Mouse (Mus musculus) telencephalon, adult 2 months (tissue): ENCODE data around the gene Hpgd.
"Not testable (repeated sequence)": the region's sequence is repeated elsewhere in the genome, so short reads cannot be mapped to it uniquely, and the experiment has no call there.

Source experiments
- DNase-seq: peaks from one replicate; pipeline ENCODE4 v3.0.0-alpha.2; 2011; ENCODE audit warnings: low read depth, low spot score

The Hpgd gene

DNA sequence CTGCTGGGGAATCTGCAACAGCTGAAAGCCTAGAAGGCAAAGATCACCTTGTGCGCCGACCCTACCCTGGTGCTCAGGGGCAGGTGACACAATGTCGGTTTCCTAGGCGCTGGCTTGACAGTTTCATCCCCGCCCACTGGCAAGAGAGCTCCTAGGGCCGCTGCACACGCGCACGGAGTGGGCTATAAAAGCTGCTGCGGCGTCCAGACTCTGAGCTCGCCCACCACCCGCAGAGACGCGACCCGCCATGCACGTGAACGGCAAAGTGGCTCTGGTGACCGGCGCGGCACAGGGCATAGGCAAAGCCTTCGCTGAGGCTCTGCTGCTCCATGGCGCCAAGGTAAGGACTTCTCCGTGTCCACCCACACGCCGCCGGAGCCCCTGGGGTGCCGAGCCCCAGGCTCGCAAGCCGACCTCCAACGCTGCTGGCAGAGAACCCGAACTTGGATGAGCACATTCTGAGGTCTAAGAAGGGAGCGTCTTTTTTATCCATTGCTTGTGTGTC is at the start of gene Hpgd:
Gene Hpgd (plus strand): TSS at position 213 of the 505 bp plus-strand sequence.
- DNase-seq: no peak

DNA sequence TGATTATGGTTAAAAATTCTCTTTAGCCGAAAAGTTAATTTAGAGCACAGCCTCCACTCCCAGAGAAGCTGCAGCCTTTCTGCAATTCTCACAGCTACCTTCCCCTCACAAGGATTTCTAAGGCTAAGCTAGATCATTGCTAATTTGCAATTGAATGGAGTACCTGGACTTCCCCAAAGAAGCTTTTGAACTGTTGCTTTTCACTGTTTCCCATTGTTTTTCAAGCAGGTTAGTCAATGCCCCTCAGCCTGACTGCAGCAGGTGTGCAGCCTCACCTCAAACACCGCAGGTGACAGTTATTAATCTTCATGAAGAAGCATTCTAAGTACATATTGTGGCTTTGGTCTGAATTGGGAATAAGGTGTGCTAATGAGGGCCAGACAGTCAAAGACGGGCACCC is 42.7 kb upstream of the Hpgd start:
- not testable (repeated sequence) for DNase-seq

DNA sequence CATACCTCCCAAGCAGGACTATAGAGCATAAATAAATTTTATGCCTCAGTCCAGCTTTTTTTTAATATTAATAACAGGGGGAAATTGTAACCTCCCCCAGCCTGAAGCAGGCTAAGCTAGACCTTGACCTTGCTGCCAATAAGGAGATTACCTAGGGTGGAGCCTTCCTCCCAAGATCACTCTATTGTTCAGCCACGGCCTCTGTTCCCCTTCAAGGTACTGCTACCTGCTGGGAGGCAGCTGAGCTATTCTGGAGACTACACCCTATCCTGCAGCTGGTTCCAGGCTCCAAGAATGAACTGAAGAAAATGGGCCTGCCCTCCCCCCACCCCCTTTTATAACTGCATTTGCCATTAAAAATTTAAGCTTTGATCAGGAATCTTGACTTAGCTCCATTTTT is 42.1 kb upstream of the Hpgd start:
- DNase-seq: no peak

DNA sequence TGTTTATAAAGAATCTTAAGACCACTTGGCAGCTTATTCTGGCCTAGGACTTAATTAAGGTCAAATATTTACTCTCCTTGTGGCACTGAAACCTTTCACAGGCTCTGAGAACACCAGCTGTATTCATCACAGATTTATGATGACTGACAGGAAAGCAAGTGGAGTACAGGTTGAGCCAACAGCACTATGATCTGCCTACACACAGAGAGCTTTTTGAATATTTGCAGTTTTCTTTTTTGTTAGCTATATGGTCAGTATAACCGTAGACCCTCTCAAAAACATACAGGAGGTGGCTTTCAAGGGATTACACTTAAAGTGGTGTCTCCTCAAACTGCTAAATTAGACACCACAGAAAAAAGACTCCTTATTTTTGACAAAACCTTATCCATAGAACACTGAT is 33.2 kb upstream of the Hpgd start:
- DNase-seq: no peak

DNA sequence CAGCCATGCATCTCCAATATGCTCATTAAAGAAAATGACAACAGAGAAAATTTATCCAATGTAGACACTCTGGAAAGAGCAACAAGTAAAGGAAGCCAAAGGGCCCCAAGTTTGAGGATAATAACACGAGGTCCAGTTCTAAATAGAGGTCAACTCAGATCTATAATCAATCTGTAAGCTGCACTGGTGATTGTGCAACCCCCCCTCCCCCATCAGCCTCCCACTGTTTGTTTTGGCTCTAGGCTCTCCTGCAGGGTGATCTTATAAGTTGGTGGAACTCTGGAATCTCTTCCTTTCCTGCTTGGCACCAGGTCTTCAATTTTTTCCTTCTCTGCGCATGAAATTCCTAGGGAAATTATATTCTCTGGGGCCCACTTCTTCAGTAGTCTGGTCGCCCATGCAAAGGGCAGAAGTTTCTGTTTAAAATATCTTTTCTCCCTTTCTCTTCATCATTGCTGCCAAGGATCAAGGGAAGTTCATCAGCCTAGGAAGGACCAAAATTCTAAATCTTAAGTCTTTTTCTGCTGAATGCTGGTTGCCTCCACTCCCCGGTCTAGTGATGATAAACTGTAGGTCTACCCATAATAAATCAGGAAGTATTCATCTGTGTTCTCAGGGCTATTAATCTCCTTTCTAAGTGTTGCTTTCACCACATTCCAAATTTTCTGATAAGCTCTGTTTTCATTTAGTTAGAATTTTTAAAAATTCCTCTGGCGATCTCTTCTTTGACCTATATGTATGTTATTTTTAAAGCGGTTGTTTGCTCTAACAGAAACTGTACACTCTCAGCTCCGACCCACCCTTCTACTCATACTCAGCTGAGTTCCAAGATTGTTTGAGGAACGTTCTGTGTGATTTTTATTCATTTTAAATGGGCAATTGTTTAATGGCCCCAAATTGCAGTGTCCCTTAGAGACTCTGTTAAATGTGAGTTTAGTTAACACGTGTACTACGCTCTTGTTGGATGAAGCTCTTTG is 24.4 kb upstream of the Hpgd start:
- no peak for DNase-seq

DNA sequence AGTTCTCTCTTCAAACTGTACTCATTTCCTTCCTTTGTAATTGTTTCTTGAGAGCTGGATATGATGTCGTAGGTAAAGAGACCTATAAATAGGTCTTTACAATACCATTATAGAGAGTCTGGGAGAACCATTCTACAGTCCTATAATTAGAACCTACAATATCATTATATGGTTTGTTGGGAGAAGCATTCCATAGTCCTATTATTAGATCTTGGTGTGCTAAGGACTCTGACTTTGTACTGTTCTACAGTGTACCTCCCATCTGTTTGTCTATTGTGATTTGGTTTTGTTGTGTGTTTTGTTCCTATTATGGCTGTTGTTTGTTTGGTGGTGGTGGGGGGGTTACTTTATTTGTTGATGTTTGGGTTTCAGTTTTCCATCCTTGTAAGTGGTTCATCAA is 21.5 kb upstream of the Hpgd start:
- no peak for DNase-seq

DNA sequence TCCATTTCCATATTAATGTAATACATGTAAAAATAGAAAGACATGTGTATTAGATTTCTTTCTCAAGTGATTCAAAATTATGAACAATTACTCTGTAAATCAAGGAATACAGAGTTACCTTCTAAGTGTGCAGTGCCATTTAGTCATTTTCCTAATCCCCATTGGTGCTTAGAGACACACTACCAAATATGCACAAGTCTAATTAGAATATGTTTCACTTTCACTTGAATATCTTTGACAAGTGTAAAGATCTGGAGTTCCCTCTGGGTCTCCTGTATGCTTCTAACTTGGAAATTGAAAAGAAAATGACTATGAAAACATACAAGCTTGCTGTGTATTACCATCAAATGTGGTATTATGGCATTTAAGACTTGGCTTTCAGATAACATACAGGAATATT is 19.1 kb upstream of the Hpgd start:
- DNase-seq: no peak

DNA sequence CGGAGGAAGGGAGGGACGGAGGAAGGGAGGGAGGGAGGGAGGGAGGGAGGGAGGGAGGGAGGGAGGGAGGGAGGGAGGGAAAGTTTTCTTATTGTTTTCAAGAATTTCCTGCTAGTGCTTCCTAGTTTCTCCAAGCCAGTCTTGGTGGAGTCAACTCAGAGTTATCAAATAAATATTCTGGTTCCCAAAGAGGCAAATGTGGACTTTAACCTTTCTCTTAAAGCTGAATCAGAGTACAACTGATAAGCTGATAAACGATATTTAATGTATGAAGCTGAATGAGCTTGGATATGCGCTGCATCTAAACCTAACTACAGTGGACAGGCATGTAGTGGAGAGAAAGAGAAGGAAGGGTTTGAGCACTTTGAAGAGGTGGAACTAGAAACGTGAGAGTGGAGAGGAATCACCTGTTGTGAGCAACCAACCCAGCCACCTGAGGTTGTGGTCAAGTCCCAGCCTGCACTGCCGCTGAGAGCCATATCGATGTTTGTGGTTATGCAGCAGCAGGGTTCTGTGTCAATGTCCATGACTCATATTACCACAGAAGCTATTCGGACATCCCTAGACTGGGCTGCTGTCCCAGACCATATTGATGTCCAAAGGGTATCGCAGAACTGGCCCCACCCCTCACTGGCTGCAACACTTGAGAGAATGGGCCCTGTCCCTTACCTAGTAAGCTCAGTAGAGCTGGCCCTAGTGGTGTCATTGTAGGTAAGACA is 16.4 kb upstream of the Hpgd start:
- no peak for DNase-seq

DNA sequence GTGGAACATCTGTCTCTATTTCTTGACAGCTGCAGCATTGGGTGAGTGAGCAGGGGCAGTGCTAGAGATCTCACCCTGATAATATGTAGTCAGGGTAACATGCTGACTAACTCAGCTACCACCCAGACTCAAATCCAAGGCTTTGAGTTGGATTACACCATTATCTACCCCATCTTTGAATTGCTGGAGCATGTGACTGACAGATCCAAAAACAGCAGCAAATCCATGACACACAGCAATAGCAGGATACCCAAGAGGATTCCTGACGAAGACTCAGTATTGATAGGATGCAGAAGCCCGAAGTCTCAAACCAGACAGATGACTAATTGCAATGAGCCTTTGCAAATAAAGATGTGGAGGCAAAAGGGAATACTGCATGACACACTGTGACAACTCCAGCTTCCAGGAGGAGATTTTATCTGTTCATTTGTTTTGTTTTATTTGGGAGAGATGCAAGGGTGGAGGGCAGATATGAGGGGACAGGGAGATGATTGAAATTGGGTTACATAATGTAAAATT is 15.8 kb upstream of the Hpgd start:
- DNase-seq: no peak

DNA sequence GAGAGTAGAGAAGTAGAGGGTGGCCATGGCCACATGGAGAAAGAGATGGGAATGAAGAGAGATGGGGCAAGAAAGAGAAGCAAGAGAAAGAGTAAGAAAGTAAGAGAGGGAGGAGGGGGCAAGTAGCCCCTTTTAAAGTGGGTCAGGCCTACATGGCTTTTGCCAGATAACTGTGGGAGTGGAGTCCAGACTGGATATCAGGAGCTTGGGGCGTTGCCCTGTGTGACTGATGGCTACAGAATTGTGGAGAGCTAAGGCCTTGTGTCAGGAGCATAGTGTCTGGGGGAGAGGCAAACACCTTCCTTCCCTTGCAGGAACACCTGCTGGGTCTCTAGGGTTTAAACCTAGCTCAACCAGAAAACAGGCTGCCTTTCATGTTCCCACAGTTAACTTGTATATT is 10.4 kb upstream of the Hpgd start:
- no peak for DNase-seq

DNA sequence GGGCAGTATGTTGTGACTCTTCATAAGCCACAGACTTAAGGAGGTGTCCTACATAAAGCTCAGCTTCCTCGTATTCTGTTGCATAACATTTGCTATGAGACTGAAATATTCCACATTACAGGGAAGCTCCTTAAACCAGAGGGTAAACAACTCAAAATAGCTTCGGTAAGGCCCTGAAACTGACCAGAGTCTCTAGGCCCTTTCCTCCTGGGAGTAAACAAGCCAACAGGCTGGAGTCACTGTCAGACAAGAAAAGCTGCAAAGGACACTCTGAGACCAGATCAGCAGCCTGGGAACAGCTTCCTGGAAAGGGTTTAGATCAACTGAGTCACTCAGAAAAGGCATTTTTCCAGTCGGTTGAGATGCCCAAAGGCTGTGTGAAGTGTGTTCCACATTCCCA is 9.4 kb upstream of the Hpgd start:
- DNase-seq: no peak

DNA sequence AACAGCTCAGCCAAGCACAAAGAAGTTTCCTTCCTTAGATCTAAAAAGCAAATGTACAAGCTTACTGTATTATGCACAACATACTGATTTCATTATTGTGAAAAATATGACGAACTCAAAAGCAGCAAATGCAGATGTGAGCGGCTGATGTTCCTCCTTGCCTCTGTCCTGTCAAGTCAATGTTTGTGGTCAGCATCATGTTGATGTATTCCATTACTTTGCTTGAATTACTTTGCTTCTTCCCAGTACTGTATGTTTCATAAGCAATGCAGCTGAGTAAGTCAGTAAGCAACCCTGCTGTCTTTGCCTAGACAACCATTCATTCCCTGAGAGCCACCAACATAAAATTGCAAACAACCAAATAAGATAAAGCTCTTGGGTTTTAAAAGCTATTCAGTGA is 7.7 kb upstream of the Hpgd start:
- DNase-seq: no peak

DNA sequence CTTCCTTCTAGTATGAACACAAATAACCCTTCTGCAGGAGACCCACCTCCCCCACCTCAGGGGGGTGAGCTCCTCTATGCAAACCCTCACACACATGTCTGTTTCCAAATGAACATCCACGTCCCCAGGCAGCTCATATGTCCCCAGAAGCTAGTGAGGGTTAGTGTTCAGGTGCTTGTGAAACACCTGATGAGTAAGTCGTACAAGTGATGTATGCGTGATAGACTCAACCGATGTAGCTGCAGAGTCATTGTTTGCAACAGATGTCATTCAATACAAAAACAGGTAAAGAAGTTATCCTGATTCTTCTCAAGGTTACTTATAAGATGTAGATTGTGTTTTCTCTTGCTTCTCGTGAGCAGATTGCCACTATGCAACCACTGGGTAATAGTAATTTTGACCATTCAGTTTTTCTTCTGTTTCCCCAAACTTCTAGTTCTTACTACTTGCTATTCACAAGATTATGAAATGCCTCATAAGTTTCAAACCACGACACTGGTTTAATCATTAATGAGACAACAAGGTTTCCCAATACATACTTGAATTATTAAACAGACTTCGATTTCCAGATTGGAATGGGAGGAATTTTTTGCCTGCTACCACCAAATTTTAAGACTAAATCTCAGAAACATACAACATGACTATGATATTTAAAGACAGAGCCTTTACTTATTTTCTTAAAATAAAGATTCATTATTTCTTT is 6.9 kb upstream of the Hpgd start:
- DNase-seq: no peak

DNA sequence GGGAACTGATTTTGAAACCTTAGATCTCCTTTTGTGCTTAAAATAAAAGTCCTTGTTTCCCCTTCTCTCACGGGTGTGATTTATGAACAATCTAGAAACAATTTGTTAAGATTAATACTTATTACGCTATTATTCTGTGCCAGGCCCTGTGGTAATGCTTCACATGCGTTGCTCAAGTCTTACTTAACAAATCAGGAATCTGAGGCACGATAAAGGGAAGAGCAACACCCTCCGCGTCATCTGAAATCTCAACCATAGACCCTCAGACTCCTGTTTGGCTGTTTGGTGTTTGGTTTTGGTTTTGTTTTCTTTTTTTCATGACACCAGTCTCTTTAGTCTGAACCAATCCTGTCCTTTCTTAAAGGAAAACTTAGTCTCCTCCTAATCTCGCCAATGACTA is 2.1 kb upstream of the Hpgd start:
- no peak for DNase-seq

DNA sequence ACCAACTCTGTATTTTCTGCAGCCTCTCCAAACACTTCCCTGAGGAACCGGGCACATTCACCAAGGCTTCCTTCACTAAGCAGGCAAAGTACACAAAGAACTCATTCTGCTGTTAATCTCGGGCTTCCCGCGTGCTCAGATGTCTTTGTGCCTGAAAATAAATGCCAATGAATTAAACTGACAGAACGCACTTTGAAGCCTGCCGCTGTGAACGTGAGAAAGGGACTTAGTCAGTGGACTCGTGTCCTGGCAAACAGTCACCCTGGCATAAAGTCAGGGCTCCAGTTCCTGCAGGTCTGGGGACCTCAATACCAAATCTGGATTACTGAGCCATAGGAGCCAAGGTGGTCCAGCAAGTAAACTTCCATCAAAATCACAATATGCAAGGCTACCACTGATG is 905 bp upstream of the Hpgd start:
- peak; percentile 27 for DNase-seq

DNA sequence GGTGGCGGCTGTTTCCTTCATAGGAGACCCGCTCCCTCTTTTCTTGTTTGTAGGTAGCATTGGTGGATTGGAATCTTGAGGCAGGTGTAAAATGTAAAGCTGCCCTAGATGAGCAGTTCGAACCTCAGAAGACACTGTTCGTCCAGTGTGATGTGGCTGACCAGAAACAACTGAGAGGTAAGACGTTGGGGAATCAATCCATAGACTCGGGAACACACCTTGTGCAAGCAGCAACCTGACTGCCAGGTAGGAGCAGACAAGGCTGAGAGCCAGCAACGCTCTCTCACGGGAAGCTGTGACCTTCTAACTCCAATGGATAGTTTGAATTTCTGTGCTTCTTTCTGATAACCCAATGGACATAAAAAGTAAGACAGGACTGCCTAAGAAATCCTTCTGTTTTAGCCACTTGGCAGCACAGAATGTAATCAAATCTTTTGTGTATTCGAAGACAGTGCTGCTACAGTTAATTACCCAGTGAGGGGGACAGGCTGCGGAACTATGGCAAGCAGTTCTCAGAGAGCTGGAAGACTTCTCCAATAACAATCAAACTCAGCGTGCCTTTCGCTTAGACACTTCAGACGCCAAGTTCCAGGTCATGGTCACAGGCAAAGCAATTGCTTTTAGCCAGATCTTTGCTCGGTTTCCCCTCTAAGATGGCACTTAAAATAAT is 636 bp downstream of the Hpgd start:
- no peak for DNase-seq

DNA sequence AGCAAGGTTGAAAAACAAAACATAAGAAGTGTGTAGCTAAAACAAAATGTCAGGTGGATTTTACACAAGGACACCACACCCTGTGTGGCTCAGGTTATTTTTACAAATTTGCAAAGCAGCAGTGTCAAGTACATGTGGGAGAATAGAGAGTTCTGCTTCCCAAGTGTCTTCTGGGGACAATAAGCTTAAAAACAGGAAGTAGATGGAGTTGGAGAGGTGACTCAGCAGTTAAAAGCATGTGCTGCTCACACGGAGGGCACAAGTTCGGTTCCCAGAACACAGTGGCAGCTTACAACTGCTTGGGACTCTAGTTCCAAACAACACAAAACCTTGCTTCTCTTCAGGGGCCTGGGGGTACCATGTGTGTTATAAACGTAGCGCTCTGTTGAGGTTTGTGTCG is 5.0 kb downstream of the Hpgd start:
- DNase-seq: no peak

DNA sequence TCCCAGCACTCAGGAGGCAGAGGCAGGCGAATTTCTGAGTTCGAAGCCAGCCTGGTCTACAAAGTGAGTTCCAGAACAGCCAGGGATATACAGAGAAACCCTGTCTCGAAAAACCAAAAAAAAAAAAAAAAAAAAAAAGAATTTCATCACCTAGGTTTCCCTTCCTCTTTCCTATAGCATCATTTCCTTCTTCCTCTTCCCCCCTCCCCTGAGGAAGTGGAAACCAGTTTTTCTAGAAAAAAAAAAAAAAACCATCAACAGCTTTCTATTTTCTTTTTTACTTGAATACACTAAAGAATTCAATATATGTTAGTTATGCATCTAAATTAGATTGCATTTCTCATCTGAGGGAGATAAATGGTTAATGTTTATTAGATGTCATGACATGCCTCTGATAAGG is 6.9 kb downstream of the Hpgd start:
- DNase-seq: not testable (repeated sequence)

DNA sequence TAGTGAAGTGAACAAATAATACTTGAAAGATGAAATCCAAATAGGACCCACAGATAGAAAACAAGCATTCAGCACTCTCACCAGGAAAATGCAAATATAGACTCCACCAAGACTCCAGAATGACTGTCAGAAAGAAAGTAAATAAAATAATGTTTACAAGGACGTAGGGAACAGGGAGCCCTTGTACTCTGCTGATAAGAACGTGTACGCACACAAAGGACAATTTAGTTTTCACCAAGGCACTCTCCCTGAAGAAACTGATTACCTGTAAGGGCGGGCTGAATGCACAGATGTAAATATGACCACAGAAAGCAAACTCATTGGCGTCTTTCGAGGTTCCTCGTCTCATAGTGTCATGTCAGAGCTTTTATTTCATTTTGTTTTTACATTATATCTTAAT is 10.2 kb downstream of the Hpgd start:
- no peak for DNase-seq

DNA sequence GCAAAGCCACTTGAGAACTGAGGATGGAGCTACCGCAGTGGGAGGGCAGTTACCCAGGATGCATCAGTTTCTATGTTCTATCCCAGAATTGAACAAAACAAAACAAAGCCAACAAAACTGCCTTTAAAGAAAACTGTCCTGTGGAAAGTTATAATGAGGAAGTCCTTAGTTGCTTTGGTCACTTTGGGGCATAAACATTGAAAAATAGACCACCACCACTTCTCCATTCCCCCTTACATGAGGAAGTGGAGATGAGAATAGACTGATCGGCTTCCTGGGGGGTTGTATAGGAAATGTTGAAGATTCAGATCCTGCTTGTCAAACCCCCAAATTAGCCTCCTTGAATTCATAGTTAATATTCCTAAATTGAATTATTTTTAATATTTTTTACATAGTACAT is 19.2 kb downstream of the Hpgd start:
- DNase-seq: peak; percentile 33

DNA sequence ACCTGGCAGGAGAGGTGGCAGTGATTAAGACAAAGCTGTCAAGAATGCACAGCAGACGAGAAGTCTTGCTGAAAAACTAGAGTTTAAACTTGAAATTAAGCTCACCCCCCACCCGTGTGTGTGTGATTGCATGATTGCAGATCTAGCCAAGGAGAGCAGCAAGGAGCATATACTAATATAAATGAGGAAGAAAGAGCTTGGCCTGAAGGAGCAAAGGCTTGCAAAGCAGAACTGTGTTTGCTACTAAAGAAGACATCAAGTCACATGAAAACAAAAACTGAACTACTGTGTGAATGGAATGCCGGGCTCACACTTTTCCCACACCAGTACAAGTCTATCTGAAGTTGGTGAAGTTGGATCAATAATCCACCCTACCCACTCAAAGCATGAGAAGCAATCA is 20.8 kb downstream of the Hpgd start:
- no peak for DNase-seq
